Mouse (Mus musculus): ENCODE measurements at regions not wholly inside any gene's neighbourhood (a gene's known extent, or its start where the extent isn't known, plus 50 kb on each side); places are given as distances from the start of the nearest gene placed in this dataset.

DNA sequence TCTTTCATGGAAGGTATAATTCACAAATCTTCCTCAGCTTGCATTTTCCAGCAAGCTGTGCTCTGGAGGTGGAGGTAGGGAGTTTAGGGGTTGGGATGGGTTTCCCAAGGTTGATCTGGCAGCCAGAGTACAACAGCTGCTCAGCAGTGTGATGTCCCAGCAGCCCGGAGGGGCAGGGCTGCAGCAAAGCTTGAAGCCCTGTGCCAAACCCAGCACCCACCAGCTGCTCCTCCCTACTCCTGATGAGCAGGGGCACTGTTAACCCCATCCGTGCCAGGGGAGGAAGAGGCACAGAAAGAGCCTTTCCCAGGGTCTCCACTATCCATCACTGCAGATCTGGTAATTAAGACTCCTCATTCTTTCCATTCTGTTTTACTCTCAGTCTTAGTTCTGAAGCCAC, 615.2 kb downstream of the Gm826 start:
- ATAC-seq (ENCODE audit: extremely low read depth, insufficient number of reproducible peaks, low FRiP score, poor library complexity, severe bottlenecking) = no peak

DNA sequence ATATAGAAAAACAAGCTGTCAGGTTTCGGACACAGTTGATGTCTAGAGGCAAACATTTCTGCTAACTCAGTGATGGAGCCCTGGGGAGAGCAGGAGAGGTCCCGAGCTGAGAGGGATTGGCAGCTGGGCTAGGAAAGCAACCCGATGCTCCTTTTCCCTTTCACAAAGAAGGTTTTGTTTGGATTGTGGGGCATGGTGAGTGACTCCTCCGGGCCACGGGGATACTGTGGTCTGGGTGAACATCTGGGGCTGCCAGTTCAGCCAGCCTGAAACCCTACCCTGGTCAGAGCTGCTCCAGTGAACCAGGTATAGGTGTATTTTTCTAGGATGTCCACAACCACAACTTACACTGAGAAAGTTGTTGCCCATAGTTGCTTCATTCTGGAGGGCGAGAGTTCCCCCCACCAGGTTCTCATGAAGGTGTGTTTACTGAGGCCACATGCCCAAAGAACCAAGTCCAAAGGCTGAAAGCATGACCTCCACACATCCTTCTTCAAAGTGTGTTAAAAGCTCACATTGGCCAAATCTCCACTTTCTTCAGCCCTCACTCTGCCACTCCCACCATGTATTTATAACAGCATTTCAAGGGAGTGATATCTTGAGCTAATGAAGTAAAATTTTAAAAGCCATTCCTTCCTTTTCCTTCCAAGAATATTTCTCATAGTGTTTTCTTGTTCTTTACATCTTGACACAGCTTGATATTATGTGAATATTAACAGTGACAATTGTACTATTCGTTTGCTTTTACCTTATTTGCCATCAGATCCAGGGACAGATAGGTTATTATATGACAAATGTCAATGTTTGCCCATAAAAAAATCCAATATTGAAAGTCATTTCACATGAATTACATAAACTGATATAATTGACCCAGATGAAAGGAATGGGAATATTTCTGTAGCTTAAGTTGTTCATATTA, 608.5 kb downstream of the Gm826 start:
- ATAC-seq (ENCODE audit: extremely low read depth, insufficient number of reproducible peaks, low FRiP score, poor library complexity, severe bottlenecking) = no peak

DNA sequence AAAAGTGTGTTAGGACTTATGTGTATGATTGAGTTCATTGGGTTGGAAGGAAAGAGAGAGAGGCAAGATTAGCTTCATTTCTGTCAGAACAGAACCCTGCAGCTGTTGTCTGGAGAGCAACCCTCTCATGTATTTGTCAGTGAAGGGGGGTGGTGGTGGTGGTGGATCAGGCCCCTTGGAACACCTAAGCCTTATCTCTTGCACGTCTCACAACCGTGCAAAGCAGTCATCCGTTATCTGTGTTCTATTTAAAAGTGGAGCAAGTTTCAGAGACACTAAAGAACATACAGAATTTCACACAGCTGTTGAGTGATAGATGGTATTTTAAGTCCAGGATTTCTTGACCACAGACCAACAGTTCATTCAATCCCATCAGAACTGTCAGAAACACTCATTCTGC, 604.7 kb downstream of the Gm826 start:
- ATAC-seq (ENCODE audit: extremely low read depth, insufficient number of reproducible peaks, low FRiP score, poor library complexity, severe bottlenecking) = no peak

DNA sequence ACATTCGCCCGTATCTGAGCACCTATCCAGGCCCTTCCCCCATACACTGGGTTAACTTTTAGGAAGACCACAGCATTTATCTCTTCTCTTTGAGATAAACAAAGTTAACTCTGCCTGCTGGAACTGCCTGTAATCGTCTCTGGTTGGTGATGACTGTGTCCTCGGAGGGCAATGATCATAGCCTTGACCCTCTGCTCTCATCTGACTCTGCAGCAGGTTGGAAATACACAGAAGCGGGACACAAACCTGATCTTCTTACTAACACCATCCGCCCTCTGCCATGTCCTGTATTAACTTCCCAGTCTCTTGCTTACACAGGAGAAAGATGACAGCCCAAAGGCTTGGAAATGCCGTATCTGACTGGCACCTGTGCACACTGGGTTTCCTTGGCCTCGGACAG, 603.7 kb downstream of the Gm826 start:
- no peak for ATAC-seq (ENCODE audit: extremely low read depth, insufficient number of reproducible peaks, low FRiP score, poor library complexity, severe bottlenecking)

DNA sequence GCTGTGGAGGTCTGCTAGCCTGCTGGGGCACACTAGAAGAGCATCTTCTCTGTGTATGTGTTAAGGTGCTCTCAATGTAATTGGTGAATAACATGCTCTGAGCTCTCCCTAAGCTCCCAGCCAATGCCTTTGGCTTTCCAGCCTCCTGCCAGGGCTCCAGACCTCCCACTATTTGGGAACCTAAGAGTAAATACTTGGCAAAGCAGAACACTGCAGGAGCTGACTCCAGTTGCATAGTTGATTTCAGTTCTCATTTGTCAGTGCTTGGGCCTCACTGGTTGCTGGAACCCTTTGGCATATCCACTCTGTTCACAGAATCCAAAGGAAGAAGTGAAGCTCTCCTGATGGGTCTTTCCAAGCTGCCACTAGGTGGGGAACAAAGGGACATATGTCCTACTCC, 602.7 kb downstream of the Gm826 start:
- no peak for ATAC-seq (ENCODE audit: extremely low read depth, insufficient number of reproducible peaks, low FRiP score, poor library complexity, severe bottlenecking)

DNA sequence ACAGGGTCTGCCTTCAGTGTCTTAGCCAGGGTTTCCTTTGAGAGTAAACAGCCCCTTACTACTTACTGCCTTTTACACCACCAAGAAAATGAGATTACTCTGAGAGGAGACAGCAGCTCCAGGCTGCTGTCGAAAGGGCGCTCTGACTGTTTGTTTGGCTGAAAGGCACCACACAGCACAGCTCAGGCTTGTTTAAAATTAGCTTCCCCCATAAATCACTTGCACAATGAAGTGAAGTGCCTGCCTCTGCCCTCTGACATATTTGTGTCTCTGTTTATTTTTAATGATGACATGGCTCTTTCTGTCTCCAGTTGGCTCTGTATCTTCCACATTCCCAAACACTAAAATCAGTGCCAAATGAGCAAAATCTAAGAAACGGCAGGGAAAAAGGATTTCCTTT, 601.5 kb downstream of the Gm826 start:
- ATAC-seq (ENCODE audit: extremely low read depth, insufficient number of reproducible peaks, low FRiP score, poor library complexity, severe bottlenecking) = no peak

DNA sequence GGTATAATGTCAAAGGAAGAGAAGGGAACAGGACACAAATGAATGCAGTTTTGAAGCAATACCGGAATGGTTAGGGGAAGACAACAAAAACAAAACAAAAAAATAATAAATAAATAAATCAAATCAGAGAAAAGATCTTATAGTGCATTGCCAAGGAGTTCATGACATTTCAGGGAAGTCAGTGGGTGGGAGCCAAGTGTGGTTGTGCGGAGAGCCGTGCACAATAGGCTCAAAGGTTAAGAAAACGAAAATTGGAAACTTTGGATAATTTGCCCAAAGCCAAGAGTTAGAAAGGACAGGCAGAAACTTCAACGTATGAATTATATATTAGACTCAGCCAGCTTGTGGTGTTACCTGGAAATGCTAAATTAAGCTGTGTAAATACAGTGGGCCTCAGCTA, 599.4 kb downstream of the Gm826 start:
- ATAC-seq (ENCODE audit: extremely low read depth, insufficient number of reproducible peaks, low FRiP score, poor library complexity, severe bottlenecking) = no peak

DNA sequence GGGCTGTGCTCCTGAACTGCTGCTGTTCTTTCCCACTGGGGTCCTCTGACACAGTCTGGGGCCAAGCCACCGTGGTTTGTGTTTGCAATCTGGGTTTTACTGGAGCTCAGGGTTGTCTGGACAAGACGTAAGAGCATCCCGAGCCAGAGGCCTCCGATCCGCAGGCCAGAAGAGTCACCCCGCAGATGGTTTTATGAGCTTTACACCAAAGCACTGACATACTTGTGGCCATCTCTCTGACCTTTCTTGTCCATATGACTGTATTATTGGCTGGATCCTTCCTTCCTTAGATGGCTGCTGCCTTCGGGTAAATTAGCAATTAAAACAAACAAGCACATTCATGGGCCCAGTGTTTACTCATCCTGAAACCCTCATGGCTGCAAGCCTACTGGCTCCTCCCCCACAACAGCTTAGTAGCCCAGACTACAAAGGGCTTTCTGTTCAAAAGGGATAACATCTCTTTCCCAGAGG, 578.4 kb downstream of the Gm826 start:
- ATAC-seq (ENCODE audit: extremely low read depth, insufficient number of reproducible peaks, low FRiP score, poor library complexity, severe bottlenecking) = no peak

DNA sequence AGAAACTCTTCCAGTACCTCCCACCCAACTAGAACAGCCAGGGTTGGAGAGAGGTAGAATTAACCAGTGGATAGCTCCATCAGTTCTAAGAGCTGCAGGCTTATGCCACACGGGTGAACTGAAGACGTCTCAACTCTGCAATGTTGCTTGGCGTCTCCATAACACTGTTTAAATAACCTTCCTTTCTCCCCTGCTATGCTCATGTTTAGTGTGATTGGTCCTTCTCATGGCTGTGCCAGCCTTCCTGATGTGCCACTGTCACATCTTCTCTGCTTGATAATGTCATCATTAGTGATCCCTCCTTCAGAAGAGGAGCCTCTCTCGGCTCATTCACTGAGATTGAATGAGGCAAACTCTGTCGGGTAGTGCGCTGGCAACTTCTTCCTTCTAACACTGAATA, 573.2 kb downstream of the Gm826 start:
- no peak for ATAC-seq (ENCODE audit: extremely low read depth, insufficient number of reproducible peaks, low FRiP score, poor library complexity, severe bottlenecking)

DNA sequence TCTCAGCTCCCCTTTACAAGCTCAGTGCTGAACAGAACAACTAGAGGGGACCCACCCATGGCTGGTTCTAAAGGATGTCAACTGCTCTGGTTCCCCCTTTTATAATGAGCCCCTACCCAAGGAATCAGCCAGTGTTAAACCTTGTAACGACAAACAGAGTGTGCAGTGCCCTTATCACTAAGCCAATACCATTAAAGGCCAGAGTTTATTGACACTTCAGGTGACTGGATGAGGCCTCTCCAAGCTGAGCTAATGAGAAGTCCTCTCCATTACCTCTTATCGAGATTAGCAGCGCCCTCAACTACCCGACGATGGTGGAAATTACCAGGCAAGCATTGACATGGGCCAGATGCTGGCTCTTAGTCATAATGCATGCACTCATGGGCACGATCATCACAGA, 570.8 kb downstream of the Gm826 start:
- no peak for ATAC-seq (ENCODE audit: extremely low read depth, insufficient number of reproducible peaks, low FRiP score, poor library complexity, severe bottlenecking)

All from neutrophil, adult 5-6 weeks (primary cell).